Mouse (Mus musculus) embryonic facial prominence, embryonic 12.5 days (tissue): ENCODE data around the gene Klf15. TPM values are rescaled to one million over a fixed set of nuclear protein-coding genes. Genes with fewer than 3 reads are reported as not detected.

Experiments
- ATAC-seq: fragments of 200-750 bp; cut with Nextera tagmentation; 2 replicates; pipeline ENCODE4 v1.8.0; 2017; ENCODE audit not compliant: insufficient number of reproducible peaks, insufficient read depth, low FRiP score, low TSS enrichment
- H3K27ac ChIP-seq: fragments of 300-500 bp; sonication (generic); 2 replicates; pipeline ENCODE4 v1.5.1; 2016; ENCODE audit warnings: mild to moderate bottlenecking
- H3K27me3 ChIP-seq: fragments of 300-500 bp; sonication (generic); 2 replicates; pipeline ENCODE4 v1.6.1; 2016; ENCODE audit warnings: mild to moderate bottlenecking, moderate library complexity
- H3K36me3 ChIP-seq: fragments of 300-500 bp; sonication (generic); 2 replicates; pipeline ENCODE4 v1.6.1; 2016; ENCODE audit warnings: mild to moderate bottlenecking
- H3K4me1 ChIP-seq: fragments of 300-500 bp; sonication (generic); 2 replicates; pipeline ENCODE4 v1.6.1; 2016
- H3K4me2 ChIP-seq: fragments of 300-500 bp; sonication (generic); replicated peaks from 2 replicates; pipeline ENCODE4 v1.6.1; 2016; ENCODE audit warnings: mild to moderate bottlenecking, moderate library complexity
- H3K4me3 ChIP-seq: fragments of 300-500 bp; sonication (generic); 2 replicates; pipeline ENCODE4 v1.5.1; 2016; ENCODE audit warnings: mild to moderate bottlenecking
- H3K9ac ChIP-seq: fragments of 300-500 bp; sonication (generic); 2 replicates; pipeline ENCODE4 v1.6.1; 2016; ENCODE audit warnings: mild to moderate bottlenecking, moderate library complexity
- H3K9me3 ChIP-seq: fragments of 300-500 bp; sonication (generic); 2 replicates; pipeline ENCODE4 v1.6.1; 2016; ENCODE audit warnings: mild to moderate bottlenecking, moderate library complexity
- WGBS: fragments of 180-500 bp; shearing (Covaris S2); methylation state at CpG from one replicate; pipeline ENCODE4 v1.1.7; 2016; 5-methylcytosine and 5-hydroxymethylcytosine counted together
- polyA plus RNA-seq: library from polyadenylated mRNA; unstranded; fragments of >200 nt; fragmentation: Nextera tagmentation; extraction: Ambion mirVana; gene quantifications from 2 replicates; pipeline ENCODE4 v1.2.1, GENCODE M21; 2016

Gene Klf15
- polyA plus RNA-seq, 1 experiment from 2014 or later, result 4.5 TPM

DNA sequence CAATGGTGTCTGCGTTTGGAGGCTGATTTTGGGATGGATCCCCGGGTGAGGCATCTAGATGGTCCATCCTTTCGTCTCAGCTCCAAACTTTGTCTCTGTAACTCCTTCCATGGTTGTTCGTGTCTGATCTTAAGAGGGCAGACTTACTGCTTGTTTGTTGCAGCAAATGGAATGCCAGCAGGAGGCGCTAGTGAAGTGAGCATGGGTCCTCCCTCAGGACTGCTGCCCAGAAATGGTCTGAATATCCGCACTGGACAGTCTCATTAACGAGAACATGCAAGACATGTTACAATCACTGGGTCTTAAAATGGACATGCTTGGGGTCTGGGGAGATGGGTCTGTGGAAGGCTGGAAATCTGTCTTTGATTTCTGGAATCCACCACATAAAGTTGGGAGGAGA is 12.2 kb upstream of the Klf15 start:
- no peaks in the 10 kb centered on the region for H3K27me3 ChIP-seq
- no peaks in the 10 kb centered on the region for H3K36me3 ChIP-seq
- no peak overlapping the region for H3K4me3 ChIP-seq
- no peaks in the 10 kb centered on the region for H3K4me1 ChIP-seq
- no peak overlapping the region for H3K4me2 ChIP-seq
- ATAC-seq, result no peak
- no peaks in the 10 kb centered on the region for H3K9me3 ChIP-seq
- H3K27ac ChIP-seq, result no peak overlapping the region
- no peak overlapping the region for H3K9ac ChIP-seq
- 27% methylated on average over 7 of the region's 7 CpGs for WGBS

- Histone ChIP-seq H3K4me3 (no peak overlapping the region), H3K27ac (no peak overlapping the region), H3K9ac (no peak overlapping the region), H3K36me3 (no peaks in the 10 kb centered on the region), H3K27me3 (no peaks in the 10 kb centered on the region), H3K9me3 (no peaks in the 10 kb centered on the region), H3K4me1 (no peaks in the 10 kb centered on the region), H3K4me2 (no peak overlapping the region)
- ATAC-seq, result no peak
- 74% methylated on average over 5 of the region's 5 CpGs for WGBS
Observed at GRCm38 (mm10) chr6:90450697-90451096, 11.7 kb upstream of the Klf15 start.

DNA sequence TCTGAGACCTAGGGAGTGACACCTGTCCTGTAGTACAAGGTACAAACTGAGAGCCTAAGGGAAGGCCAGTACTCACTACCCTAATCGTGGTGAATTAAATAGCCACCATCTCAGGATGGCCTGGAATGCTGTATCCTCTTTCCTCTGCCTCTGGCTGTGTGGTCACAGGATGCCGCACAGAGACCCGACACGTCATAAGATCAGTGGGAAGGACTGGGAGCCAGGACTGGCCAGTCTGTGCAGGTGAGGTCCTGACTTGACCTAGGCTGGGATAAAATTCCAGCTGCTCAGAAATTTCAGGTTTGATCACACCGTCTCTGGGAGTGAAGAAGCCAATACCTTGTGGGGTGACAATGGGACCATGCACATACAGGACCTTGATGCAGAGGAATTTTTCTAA is 10.9 kb upstream of the Klf15 start:
- Histone ChIP-seq H3K4me3 (no peak overlapping the region), H3K4me2 (no peak overlapping the region), H3K36me3 (no peaks in the 10 kb centered on the region), H3K4me1 (no peaks in the 10 kb centered on the region), H3K9ac (no peak overlapping the region), H3K27me3 (no peaks in the 10 kb centered on the region), H3K27ac (no peak overlapping the region), H3K9me3 (no peaks in the 10 kb centered on the region)
- 79% methylated on average over 5 of the region's 5 CpGs for WGBS
- no peak for ATAC-seq

GRCm38 (mm10) chr6:90452603-90453002 is 9.8 kb upstream of the Klf15 start:
- Histone ChIP-seq H3K9me3 (no peaks in the 10 kb centered on the region), H3K4me1 (no peaks in the 10 kb centered on the region), H3K9ac (no peak overlapping the region), H3K27ac (no peak overlapping the region), H3K4me2 (no peak overlapping the region), H3K27me3 (no peaks in the 10 kb centered on the region), H3K36me3 (no peaks in the 10 kb centered on the region), H3K4me3 (no peak overlapping the region)
- ATAC-seq, result no peak

DNA sequence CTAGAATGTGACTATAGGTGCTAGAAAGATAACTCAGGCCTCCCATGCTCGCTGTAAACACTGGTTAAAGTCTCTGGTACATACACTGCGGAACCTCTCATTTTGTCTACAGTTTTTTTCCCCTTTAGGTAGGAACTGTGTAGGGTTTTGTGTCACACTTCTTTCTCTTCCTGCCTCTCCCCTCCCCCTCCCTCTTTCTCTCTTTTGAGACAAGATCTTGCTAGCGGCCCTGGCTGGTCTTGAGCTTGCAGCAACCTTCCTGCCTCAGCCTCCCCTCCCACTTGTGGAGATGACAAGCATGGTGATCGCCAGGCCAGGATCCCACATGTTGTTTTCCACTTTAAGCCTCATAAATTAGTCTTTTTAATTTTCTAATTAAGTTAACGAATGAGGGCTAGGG is 8.6 kb upstream of the Klf15 start:
- no peak for ATAC-seq
- no peak overlapping the region for H3K4me2 ChIP-seq
- H3K36me3 ChIP-seq, result no peaks in the 10 kb centered on the region
- no peak overlapping the region for H3K4me3 ChIP-seq
- WGBS, result 80% methylated on average over 5 of the region's 5 CpGs
- no peaks in the 10 kb centered on the region for H3K9me3 ChIP-seq
- H3K27ac ChIP-seq, result no peak overlapping the region
- no peaks in the 10 kb centered on the region for H3K4me1 ChIP-seq
- H3K27me3 ChIP-seq, result no peaks in the 10 kb centered on the region
- no peak overlapping the region for H3K9ac ChIP-seq

DNA sequence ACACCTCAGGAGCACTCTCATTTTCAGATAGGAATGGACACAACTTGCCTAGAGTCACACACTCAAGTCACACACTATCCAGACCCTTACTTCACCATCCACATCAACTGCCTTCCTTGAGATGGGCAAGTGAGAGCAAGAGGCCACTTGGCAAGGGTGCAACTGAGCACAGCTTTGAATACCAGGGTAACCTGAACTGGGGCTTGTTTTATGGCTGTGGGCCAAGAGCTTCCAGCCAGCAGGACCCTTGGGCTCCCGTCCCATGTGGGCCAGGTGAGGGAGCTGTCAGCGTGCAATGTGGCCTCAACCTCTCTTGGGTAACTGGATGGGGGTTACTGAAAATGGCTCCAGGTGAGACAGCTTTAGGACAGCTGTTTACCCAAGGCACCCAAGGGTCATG is 5.0 kb upstream of the Klf15 start:
- 70% methylated on average over 2 of the region's 2 CpGs for WGBS
- H3K4me2 ChIP-seq, result no peak overlapping the region
- no peak for ATAC-seq

DNA sequence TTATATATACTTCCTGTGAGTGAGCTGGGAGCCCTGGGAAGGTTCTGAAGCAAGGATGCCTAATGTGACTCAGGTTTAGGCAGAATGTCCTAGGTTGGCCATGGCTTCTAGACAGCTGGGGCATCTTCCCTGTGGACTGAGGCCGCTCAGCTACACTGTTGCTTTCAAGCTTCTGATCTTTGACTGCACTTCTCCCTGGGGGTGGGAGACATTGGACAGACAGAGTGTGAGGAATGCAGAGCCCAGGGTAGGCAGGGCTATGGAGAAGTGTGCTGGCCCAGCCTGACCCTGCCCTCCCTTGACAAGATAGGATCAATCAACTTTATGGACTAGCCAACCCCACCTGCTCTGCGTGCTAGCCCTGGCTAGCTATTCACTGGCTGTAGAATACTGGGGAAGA is 1.2 kb upstream of the Klf15 start:
- H3K27ac ChIP-seq, result no peak overlapping the region
- ATAC-seq, result no peak
- H3K4me3 ChIP-seq, result no peak overlapping the region
- no peaks in the 10 kb centered on the region for H3K9me3 ChIP-seq
- no peak overlapping the region for H3K4me2 ChIP-seq
- peaks cover 15% of the 10 kb centered on the region for H3K4me1 ChIP-seq
- no peaks in the 10 kb centered on the region for H3K36me3 ChIP-seq
- H3K27me3 ChIP-seq, result peaks cover 28% of the 10 kb centered on the region
- 45% methylated on average over 2 of the region's 2 CpGs for WGBS
- H3K9ac ChIP-seq, result no peak overlapping the region

More for the DNA sequence above, 5.0 kb upstream of the Klf15 start:
- no peaks in the 10 kb centered on the region for H3K9me3 ChIP-seq
- no peaks in the 10 kb centered on the region for H3K36me3 ChIP-seq
- H3K4me3 ChIP-seq, result no peak overlapping the region
- peaks cover 21% of the 10 kb centered on the region for H3K27me3 ChIP-seq
- no peak overlapping the region for H3K9ac ChIP-seq
- H3K4me1 ChIP-seq, result no peaks in the 10 kb centered on the region
- H3K27ac ChIP-seq, result no peak overlapping the region

DNA sequence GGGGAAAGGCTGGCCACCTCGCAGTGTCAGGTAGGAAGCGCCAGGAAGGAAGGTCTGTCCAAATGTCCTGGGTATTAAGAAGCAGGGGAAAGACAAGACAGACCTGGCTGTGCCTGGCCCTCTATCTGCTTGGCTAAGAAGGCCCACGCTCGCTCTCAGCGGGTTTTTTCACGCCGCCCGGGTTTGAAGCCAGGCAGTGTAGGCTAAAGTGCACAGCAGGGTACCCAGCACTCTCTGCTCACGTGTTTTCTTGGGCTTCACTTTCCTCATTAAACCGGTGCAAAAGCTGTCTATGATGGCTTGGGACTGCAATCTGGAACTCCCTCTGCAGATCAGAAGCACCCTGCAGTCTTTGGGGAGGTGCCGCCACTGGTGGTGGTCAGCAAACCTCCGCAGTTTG is 605 bp upstream of the Klf15 start:
- Histone ChIP-seq H3K9me3 (no peaks in the 10 kb centered on the region), H3K27ac (no peak overlapping the region), H3K27me3 (peaks cover 28% of the 10 kb centered on the region), H3K4me2 (peak overlapping the region; percentile 100), H3K9ac (peak overlapping the region; percentile 66; the same call in 1 of the 2 replicates), H3K4me1 (peaks cover 15% of the 10 kb centered on the region), H3K36me3 (no peaks in the 10 kb centered on the region), H3K4me3 (peak overlapping the region; percentile 65)
- WGBS, result 8% methylated on average over 12 of the region's 12 CpGs
- peak; percentile 8; the same call in 1 of the 2 replicates for ATAC-seq

DNA sequence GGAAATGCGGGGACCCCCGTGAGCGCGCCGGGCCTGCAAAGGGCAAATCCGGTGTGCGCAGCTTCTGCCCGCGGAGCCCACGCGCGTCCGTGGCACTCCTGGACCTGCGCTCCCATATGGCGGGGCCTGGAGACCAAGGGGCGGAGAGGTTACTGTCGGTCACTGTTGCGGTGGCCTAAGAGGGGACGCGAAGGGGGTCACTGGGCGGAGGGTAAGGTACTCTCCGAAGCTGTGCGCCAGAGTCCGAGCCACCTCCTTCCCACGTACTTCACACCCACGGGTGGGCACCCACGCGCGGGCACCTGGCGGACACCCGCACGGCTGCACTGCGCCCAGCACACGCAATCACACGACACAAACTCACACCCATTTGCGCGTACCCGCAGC is 458 bp downstream of the Klf15 start:
- Histone ChIP-seq H3K4me3 (peak overlapping the region; percentile 65), H3K9me3 (no peaks in the 10 kb centered on the region), H3K4me1 (peaks cover 15% of the 10 kb centered on the region), H3K4me2 (peak overlapping the region; percentile 100), H3K27ac (no peak overlapping the region), H3K9ac (peak overlapping the region; percentile 66), H3K36me3 (no peaks in the 10 kb centered on the region), H3K27me3 (peaks cover 28% of the 10 kb centered on the region)
- WGBS, result under 1% methylated on average over 38 of the region's 38 CpGs
- no peak for ATAC-seq

DNA sequence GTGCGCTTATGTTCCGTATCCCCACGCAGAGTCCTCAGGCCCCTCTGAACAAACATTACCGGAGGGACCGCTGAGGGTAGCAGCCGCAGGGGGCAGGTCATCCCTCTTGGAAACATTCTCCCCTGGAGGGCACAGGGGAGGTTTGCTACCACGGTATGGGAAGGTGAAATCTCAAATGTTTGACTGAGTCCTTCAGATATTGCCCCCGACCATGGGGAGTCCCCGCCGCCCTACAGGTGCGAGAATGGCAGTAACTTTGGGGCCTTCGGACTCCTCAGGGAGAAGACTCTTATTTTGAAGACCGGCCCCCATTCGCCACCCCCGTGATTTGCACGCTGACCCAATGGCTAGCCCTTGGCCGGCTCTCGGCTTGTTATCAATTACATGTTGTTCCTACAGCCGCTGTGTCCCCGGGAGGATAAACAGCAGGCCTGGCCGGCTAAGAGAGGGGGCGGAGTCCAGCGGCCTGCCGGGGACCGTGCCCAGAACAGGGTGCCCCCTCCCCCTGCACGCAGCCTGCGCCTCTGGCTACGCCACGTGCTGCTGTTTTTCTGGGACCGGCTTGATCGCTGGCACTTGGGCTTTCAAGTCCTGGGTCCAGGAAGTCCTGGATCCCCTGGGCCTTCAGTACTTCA is 969 bp downstream of the Klf15 start:
- H3K4me1 ChIP-seq, result peaks cover 15% of the 10 kb centered on the region
- H3K27ac ChIP-seq, result no peak overlapping the region
- peak overlapping the region; percentile 66 for H3K9ac ChIP-seq
- WGBS, result under 1% methylated on average over 31 of the region's 31 CpGs
- H3K4me3 ChIP-seq, result peak overlapping the region; percentile 65
- peak; percentile 62 for ATAC-seq
- peaks cover 28% of the 10 kb centered on the region for H3K27me3 ChIP-seq
- H3K9me3 ChIP-seq, result no peaks in the 10 kb centered on the region
- H3K36me3 ChIP-seq, result no peaks in the 10 kb centered on the region
- H3K4me2 ChIP-seq, result peak overlapping the region; percentile 100

- Histone ChIP-seq H3K4me1 (peaks cover 15% of the 10 kb centered on the region), H3K4me3 (peak overlapping the region; percentile 65), H3K36me3 (no peaks in the 10 kb centered on the region), H3K27ac (no peak overlapping the region), H3K9me3 (no peaks in the 10 kb centered on the region), H3K9ac (0 out of 2 replicates have a peak overlapping the region, but pooled peaks have one; percentile 27), H3K27me3 (peaks cover 28% of the 10 kb centered on the region), H3K4me2 (peak overlapping the region; percentile 100)
- ATAC-seq, result 0 out of 2 replicates have a peak, but pooled peaks have one; percentile 2
- 27% methylated on average over 7 of the region's 7 CpGs for WGBS
Observed at GRCm38 (mm10) chr6:90463890-90464421, 1.6 kb downstream of the Klf15 start.

GRCm38 (mm10) chr6:90465028-90465640 is 2.8 kb downstream of the Klf15 start:
- H3K27me3 ChIP-seq, result peaks cover 28% of the 10 kb centered on the region

More at GRCm38 (mm10) chr6:90465028-90465640, 2.8 kb downstream of the Klf15 start:
- no peaks in the 10 kb centered on the region for H3K9me3 ChIP-seq
- H3K4me2 ChIP-seq, result no peak overlapping the region
- no peak overlapping the region for H3K9ac ChIP-seq
- no peak overlapping the region for H3K27ac ChIP-seq
- WGBS, result 90% methylated on average over 11 of the region's 11 CpGs
- ATAC-seq, result no peak
- peaks cover 15% of the 10 kb centered on the region for H3K4me1 ChIP-seq
- H3K4me3 ChIP-seq, result no peak overlapping the region
- no peaks in the 10 kb centered on the region for H3K36me3 ChIP-seq
